Mouse (Mus musculus) cerebellum, adult 11 months (tissue): ENCODE results near the gene Cadps2.

Source experiments
- DNase-seq: peaks from one replicate; pipeline ENCODE4 v3.0.0; 2022

Cadps2 gene

GRCm38 (mm10) chr6:23249616-23250287 lies 589.5 kb downstream of the Cadps2 start:
- DNase-seq = no peak

DNA sequence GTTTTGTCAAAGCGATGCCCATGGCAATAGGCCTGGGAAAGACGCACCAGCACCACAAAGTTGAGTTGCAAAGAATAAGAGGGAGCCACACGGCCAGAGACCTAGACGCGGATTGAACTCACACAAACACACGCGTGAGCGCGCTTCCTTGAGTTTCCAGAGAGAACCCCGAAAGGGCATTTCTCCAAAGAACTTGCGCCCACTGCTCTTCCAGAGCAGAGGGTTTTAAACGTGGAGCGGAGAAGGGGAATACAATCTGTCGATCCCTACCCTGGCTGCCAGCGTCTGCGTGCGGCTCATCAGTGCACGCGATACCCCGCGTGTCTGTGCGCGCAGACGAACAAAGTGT lies 590.2 kb downstream of the Cadps2 start:
- no peak for DNase-seq

- no peak for DNase-seq
These were observed 590.7 kb downstream of the Cadps2 start, which contains the start of gene Fezf1 for GRCm38 (mm10) chr6:23248313-23249052. Fezf1 (minus strand) TSS chr6:23248362.

DNA sequence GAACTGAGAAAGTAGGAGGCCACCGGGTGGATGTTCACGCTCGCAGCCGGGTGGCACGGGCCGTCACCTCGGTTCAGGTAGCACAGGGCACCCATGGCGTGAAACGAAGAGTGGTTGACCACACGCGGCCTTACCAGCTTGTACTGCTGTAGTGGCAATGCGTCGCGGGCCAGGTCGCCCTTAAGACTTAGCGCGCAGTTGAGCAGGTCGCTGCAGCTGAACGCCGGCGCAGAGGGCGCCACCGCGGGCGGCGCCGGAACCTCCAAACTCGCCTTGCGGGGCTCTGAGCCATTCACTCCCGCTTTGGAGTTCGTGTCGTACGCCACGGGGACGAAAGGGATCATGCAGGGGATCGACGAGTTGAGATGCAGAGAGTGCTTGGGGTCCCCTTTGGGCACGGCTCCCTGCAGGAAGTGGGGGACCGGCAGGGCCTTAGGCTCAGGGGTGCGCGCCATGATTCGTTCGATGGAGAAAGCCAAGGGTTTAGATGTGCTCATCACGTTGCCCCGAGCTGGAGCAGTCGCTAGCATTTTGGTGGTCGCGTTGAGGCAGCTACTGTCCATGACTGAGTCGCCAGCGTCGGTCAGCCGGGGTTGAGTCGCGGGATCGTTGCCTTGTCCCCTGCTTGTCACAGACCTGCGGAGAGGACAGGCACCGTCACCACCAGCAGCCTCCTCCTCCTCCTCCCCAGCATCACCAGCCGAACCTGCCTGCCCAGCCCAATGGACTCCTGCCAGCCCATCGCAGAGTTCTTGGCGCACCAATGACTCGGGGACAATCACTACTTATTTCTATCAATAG lies 591.5 kb downstream of the Cadps2 start:
- no peak for DNase-seq

GRCm38 (mm10) chr6:23246790-23247511 lies 592.3 kb downstream of the Cadps2 start:
- no peak for DNase-seq

DNA sequence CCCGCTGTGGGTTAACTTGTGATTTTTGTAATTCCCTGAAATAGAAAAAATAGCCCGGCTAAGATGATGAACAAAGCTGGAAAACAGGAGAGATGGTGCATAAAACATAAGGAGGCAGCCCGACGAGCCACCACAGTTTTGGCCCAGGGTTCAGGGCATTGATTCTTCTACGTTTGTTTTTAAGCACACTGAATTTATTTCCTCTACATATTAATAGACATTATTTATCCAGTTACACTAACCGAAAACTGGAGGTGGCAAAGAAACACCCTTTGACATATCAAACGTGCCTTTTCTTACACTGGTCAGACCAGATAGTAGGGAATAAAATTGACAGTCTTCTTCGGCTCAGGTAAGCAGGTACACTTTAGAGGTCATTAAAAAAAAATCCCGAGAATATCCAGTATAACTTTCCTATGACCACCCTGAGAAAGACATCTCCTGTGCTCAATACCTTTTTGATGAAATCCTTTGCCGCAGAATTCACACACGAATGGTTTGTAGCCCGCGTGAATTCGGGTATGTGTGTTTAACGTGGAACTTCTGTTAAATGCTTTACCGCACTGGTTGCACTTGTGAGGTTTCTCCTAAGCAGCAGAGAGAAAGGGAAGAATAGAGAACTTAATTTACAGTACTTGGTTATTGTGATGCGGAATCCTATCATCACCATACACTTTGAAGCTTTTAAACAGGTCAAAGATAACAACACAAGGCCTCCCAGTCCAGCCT lies 593.0 kb downstream of the Cadps2 start:
- DNase-seq = no peak

GRCm38 (mm10) chr6:23245545-23246011 lies 593.6 kb downstream of the Cadps2 start:
- no peak for DNase-seq

DNA sequence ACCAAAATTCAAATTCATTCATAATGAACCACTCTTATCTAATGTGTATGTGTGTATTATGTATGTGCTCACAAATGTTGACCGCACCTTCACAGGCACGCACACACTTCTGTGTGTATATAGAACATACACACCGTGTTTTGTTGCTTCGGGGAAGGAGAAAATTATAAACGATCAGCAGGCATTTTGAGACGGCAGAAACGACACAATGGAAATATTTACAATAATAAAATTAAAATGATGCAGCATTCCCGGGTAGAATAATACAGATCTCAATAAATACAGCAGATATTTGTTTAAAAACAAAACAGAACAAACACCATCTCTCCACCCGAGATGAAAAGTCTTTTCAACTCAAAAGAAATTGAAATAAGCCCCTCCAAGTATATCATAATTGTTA lies 594.1 kb downstream of the Cadps2 start:
- DNase-seq = no peak

DNA sequence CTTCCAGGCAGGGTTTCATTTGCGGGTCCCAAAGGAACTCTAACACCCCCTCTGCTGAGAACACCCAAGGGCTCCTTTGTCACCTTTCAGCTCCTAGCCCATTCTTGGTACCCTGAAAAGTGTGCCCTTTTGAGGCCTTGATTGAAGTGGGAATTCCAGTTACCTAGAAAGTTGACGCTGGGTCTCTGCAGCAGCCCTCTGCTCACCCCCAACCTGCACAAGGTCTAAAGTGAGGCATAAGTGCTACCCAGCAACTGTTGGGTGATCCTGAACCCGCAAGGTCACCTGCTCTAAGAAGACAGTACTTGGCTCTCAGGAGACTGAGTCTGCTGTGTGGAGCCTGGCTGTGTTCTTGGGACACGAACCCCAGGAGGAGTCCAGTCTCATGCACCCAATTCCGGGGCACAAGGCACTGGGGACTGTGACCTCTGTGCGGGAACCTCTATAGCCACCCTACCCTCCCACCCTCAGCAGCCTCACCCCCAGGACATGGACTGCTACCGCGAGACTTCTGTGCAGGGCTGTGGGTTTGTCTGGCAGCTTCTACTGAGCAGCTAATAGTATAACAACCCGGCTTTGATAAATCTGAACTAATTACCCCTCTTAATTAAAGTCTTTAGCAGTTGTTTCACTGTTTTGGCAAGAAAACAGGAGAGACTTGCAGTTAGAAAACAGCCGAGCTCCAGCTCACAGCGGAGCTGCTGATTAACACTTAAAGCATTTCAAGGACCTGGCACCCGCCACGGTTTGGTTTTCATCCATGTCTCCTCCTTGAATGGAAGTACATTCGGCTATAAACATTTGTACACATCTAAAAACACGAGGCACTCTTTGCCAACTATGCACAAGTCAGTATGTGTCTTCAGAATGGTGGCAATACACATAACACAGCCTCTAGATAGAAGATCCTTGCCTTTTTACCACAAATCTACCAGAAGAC lies 595.1 kb downstream of the Cadps2 start:
- no peak for DNase-seq
